Mouse (Mus musculus) cerebellum, adult 2 months (tissue): ENCODE results near the gene Tmprss6. TPM values are rescaled to one million over a fixed set of nuclear protein-coding genes. Genes with fewer than 3 reads are reported as not detected.

Source experiments
- DNase-seq, 2 experiments: peaks; one replicate each; pipeline ENCODE4 v3.0.0; 2021
- H3K27ac ChIP-seq: fragments of 200-500 bp; 2 replicates; pipeline ENCODE4 v1.5.1; 2012; ENCODE audit warnings: low read length, control low read depth, inconsistent platforms; ENCODE audit not compliant: insufficient read depth
- H3K27me3 ChIP-seq: fragments of 200-500 bp; 2 replicates; pipeline ENCODE4 v1.6.1; 2012; ENCODE audit warnings: inconsistent platforms, mild to moderate bottlenecking, low read length, moderate library complexity; ENCODE audit not compliant: control insufficient read depth, insufficient read depth
- H3K4me1 ChIP-seq: fragments of 200-500 bp; 2 replicates; pipeline ENCODE4 v1.6.1; 2011; ENCODE audit warnings: low read length; ENCODE audit not compliant: control insufficient read depth, insufficient read depth
- H3K4me3 ChIP-seq: fragments of 200-500 bp; replicated peaks from 2 replicates; pipeline ENCODE3; 2011; ENCODE audit warnings: mild to moderate bottlenecking, low read depth, low read length, control low read depth; ENCODE audit not compliant: insufficient read depth
- CTCF ChIP-seq: fragments of 200-500 bp; IDR thresholded peaks from 2 replicates; pipeline ENCODE4 v1.5.1; 2011; ENCODE audit warnings: low read depth, mild to moderate bottlenecking, control low read depth, low read length, moderate library complexity, borderline replicate concordance; ENCODE audit not compliant: insufficient read depth
- POLR2A ChIP-seq: fragments of 200-500 bp; IDR thresholded peaks from 2 replicates; pipeline ENCODE4 v1.6.1; 2011; ENCODE audit warnings: low read length, control low read depth, borderline replicate concordance; ENCODE audit not compliant: insufficient read depth
- WGBS: fragments of 180-500 bp; shearing (Covaris S2); methylation state at CpG from one replicate; pipeline ENCODE4 v1.1.7; 2018; 5-methylcytosine and 5-hydroxymethylcytosine counted together
- polyA plus RNA-seq: library from polyadenylated mRNA; depleted of rRNA; stranded (reverse); fragments of >200 nt; gene quantifications from 2 replicates; pipeline ENCODE4 v1.2.3, GENCODE M21; 2012

Tmprss6 gene
- polyA plus RNA-seq, 1 experiment: 0.08 TPM

GRCm38 (mm10) chr15:78452929-78453328 lies 15.5 kb downstream of the Tmprss6 start:
- H3K4me1 ChIP-seq: peaks cover 5% of the 10 kb centered on the region; the same call in 1 of the 2 replicates
- WGBS: 88% methylated on average over 3 of the region's 3 CpGs
- no peak overlapping the region for H3K4me3 ChIP-seq
- TF ChIP-seq POLR2A (no peak), CTCF (no peak)
- H3K27ac ChIP-seq: no peak overlapping the region
- no peaks in the 10 kb centered on the region for H3K27me3 ChIP-seq
- no peak for DNase-seq

- Histone ChIP-seq H3K27ac (no peak overlapping the region), H3K4me1 (peaks cover 5% of the 10 kb centered on the region; the same call in 1 of the 2 replicates), H3K4me3 (no peak overlapping the region), H3K27me3 (no peaks in the 10 kb centered on the region)
- TF ChIP-seq POLR2A: no peak
- no peak for TF ChIP-seq CTCF
- WGBS: 68% methylated on average over 2 of the region's 2 CpGs
- DNase-seq: no peak
Observed at GRCm38 (mm10) chr15:78451201-78451600, 17.2 kb downstream of the Tmprss6 start.

DNA sequence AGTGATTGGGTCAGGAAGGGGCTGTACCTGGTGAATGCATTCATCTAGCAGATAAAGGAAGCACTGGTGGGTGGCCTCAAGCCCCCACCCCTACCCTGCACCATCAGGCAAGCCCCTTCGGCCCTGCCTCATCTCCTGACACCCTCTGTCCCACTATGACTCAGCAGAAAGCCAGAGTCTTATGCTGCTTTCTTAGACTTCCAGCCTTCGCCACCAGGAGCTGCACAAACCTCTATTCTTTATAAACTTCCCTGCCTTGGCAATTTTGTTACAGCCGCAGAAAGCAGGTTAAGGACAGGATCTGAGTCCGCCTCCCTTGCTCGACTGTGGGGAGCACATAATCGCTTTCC lies 18.0 kb downstream of the Tmprss6 start:
- TF ChIP-seq POLR2A: no peak
- TF ChIP-seq CTCF: no peak
- H3K4me1 ChIP-seq: peaks cover 5% of the 10 kb centered on the region; the same call in 1 of the 2 replicates
- no peak overlapping the region for H3K4me3 ChIP-seq
- 93% methylated on average over 6 of the region's 6 CpGs for WGBS
- DNase-seq: no peak
- H3K27me3 ChIP-seq: no peaks in the 10 kb centered on the region
- H3K27ac ChIP-seq: no peak overlapping the region

DNA sequence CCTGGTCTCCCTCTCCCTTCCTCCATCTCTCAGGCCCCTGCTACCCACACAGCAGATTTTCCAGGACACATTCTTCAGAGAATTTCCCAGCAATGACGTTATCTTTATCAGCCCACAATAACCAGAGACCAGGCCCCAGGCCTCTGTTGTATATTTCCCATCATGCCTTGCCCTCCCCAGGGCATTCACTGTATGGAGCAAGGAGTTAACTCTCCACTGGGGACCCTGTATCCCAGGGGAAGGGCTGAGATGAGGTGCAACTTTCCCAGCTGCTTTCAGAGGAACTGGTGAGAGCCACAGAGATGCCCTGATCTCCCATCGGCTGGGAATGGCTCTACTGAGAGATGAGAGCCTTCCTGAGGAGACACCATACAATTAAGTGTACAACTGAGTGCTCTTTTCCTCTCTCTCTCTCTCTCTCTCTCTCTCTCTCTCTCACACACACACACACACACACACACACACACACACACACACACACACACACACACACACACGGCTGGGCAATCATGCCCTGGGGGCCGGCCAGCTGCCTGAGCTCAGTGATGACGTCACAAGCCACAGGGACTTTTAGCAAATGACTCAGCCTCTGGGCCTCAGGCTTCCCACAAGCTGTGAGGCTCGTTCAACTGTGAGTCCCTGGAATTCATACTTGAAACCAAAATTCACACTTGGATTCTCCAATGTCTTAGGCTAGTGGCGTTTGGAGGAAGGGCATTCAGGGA lies 18.6 kb downstream of the Tmprss6 start:
- Histone ChIP-seq H3K27ac (no peak overlapping the region), H3K4me3 (no peak overlapping the region), H3K27me3 (no peaks in the 10 kb centered on the region), H3K4me1 (peaks cover 5% of the 10 kb centered on the region; the same call in 1 of the 2 replicates)
- DNase-seq: peak in 1 of 2 experiments; percentile 74
- 34% methylated on average over 7 of the region's 7 CpGs for WGBS
- TF ChIP-seq CTCF (no peak), POLR2A (no peak)

DNA sequence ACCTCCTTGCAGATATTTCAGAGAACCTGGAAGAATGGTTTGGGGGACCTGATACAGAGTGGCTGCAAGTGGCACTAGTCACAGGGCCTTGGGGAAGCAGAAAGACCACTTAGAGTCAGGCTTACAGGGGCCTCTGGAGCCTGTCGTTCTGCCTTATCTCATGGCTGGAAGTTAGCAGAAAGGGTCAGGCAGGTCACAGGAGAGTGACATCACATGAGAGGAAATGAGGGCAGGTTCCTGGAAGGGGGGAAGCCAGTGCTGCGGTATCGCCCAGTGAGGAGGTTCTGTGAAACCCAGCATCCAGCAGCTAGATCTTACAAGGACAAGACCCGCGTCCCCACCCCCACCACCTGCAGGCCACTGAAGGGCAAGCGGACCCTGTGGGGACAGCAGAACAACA lies 19.3 kb downstream of the Tmprss6 start:
- WGBS: 86% methylated on average over 6 of the region's 6 CpGs
- Histone ChIP-seq H3K27me3 (no peaks in the 10 kb centered on the region), H3K27ac (no peak overlapping the region), H3K4me1 (peaks cover 5% of the 10 kb centered on the region; the same call in 1 of the 2 replicates), H3K4me3 (no peak overlapping the region)
- DNase-seq: no peak
- TF ChIP-seq CTCF (no peak), POLR2A (no peak)

GRCm38 (mm10) chr15:78447746-78448535 lies 20.5 kb downstream of the Tmprss6 start:
- H3K4me3 ChIP-seq: peak overlapping the region; percentile 57
- H3K4me1 ChIP-seq: peaks cover 5% of the 10 kb centered on the region; the same call in 1 of the 2 replicates
- no peaks in the 10 kb centered on the region for H3K27me3 ChIP-seq
- peak; percentile 84 for TF ChIP-seq CTCF
- TF ChIP-seq POLR2A: no peak
- peak; percentile 90 to 94 for DNase-seq
- WGBS: under 1% methylated on average over 22 of the region's 22 CpGs
- peak overlapping the region; percentile 32; the same call in 1 of the 2 replicates for H3K27ac ChIP-seq

- H3K27me3 ChIP-seq: no peaks in the 10 kb centered on the region
- DNase-seq: no peak
- no peak overlapping the region for H3K4me3 ChIP-seq
- TF ChIP-seq POLR2A: no peak
- TF ChIP-seq CTCF: no peak
- H3K27ac ChIP-seq: no peak overlapping the region
- peaks cover 5% of the 10 kb centered on the region; the same call in 1 of the 2 replicates for H3K4me1 ChIP-seq
- WGBS: 40% methylated on average over 7 of the region's 7 CpGs
Observed at GRCm38 (mm10) chr15:78447121-78447520, 21.3 kb downstream of the Tmprss6 start.
